In the genomic region with DNA sequence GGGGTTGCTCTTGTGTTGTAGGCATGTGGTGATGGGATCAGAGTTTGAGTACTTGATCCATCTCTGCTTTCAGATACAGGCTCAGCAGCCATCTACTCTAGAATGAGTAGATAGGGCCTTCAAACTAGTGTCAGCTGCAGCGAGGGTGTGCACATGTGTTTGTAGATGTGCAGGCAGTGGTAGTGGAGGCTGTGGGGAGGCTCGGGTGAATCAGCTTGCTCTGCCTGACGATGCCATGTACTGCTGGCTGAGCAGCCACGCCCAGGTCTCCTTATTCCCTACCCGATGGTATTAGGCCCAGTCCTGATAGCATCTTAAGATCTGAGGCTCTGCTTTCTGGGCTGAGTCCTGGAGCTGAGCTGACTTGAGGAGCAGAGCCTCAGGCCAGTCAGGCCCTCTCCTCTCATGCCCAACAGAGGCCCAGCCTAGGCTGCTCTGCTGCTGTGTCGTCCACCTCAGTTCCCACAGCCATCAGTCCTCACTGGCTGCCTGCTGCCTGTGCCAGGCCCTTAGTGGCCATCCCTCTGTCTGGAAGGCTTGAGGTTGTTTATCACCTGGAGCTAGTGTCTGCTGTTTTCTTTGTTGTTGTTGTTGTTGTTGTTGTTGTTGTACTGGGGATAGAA, we compare ENCODE assay signal across 16 mouse cellular contexts. TPM values are rescaled to one million over a fixed set of nuclear protein-coding genes. Genes with fewer than 3 reads are reported as not detected.
"Had no signal": no experiment of that assay in that cellular context is flagged by ENCODE, and none has a peak within 500 bp of the region (broad histone marks: within the 10 kb centered on the region; RNA-seq: fewer than 3 reads in every experiment).

No protein-coding gene starts in this region.

- ATAC-seq: midbrain, embryonic 16.5 days had no signal

- H3K9me3 ChIP-seq: midbrain, embryonic 10.5 days; midbrain, embryonic 12.5 days; neural tube, embryonic 13.5 days; neural tube, embryonic 15.5 days had no signal

- H3K9ac ChIP-seq: lung, embryonic 14.5 days; midbrain, embryonic 12.5 days; neural tube, embryonic 13.5 days; neural tube, embryonic 15.5 days had no signal

- DNase-seq: lung, adult 18-20 months; lung, embryonic 14.5 days; lung, postnatal 10 days; lung, postnatal 4 days; midbrain, embryonic 14.5 days; retina, postnatal 1 day; right cerebral cortex, adult 18-20 months; right cerebral cortex, postnatal 25 days; right cerebral cortex, postnatal 4 days had no signal

- H3K27ac ChIP-seq: midbrain, embryonic 10.5 days; midbrain, embryonic 12.5 days; neural tube, embryonic 13.5 days; neural tube, embryonic 15.5 days had no signal

- H3K4me2 ChIP-seq: lung, embryonic 14.5 days; midbrain, embryonic 12.5 days; neural tube, embryonic 13.5 days; neural tube, embryonic 15.5 days had no signal

- H3K27me3 ChIP-seq: midbrain, embryonic 12.5 days; neural tube, embryonic 13.5 days; neural tube, embryonic 15.5 days had no signal

- H3K4me3 ChIP-seq: midbrain, embryonic 10.5 days; midbrain, embryonic 12.5 days; myocyte; neural tube, embryonic 13.5 days; neural tube, embryonic 15.5 days had no signal

RNA-seq across cellular contexts. Expression of gene Gng8, which starts 52.7 kb away (rescaled TPM):
- total RNA-seq: megakaryocyte-erythroid progenitor cell, adult 5-6 weeks had no signal
